Mouse (Mus musculus) MEL (cell line): ENCODE measurements around the gene Tubd1. TPM values are rescaled to one million over a fixed set of nuclear protein-coding genes. Genes with fewer than 3 reads are reported as not detected.

Experiments
- DNase-seq: peaks from one replicate; pipeline ENCODE4 v3.0.0; 2011; ENCODE audit warnings: low read depth, low spot score
- H3K27ac ChIP-seq: 2 replicates; pipeline ENCODE4 v1.5.1; 2012; ENCODE audit warnings: low read depth, mild to moderate bottlenecking, control low read depth, low read length, moderate library complexity; ENCODE audit not compliant: control insufficient read depth
- H3K27me3 ChIP-seq, 2 experiments: fragments of 150-350 bp in 1 of 2; sonication (generic) in 1 of 2; 2 replicates each; pipeline ENCODE4 v1.6.1; 2012; ENCODE audit warnings: low read length in 2 of 2, mild to moderate bottlenecking in 2 of 2, improper control_type of control experiment in 1 of 2, moderate library complexity in 1 of 2; ENCODE audit not compliant: insufficient read depth in 2 of 2, control insufficient read depth in 1 of 2
- H3K36me3 ChIP-seq, 2 experiments: 2 replicates each; pipeline ENCODE4 v1.6.1; 2012 to 2014; ENCODE audit warnings: low read length in 2 of 2, improper control_type of control experiment in 1 of 2, inconsistent platforms in 1 of 2, mild to moderate bottlenecking in 1 of 2; ENCODE audit not compliant: insufficient read depth in 2 of 2, control insufficient read depth in 1 of 2
- H3K4me1 ChIP-seq, 2 experiments: fragments of 150-350 bp in 1 of 2; sonication (generic) in 1 of 2; 2 replicates each; pipeline ENCODE4 v1.6.1; 2012; ENCODE audit warnings: low read length in 2 of 2, improper control_type of control experiment in 1 of 2, mild to moderate bottlenecking in 1 of 2; ENCODE audit not compliant: insufficient read depth in 2 of 2, control insufficient read depth in 1 of 2
- H3K4me3 ChIP-seq, 2 experiments: fragments of 150-350 bp in 1 of 2; sonication (generic) in 1 of 2; 2 replicates each; pipeline ENCODE4 v1.5.1; 2012; ENCODE audit warnings: low read depth in 2 of 2, low read length in 2 of 2, mild to moderate bottlenecking in 2 of 2, moderate library complexity in 2 of 2, control low read depth in 1 of 2, improper control_type of control experiment in 1 of 2; ENCODE audit not compliant: control insufficient read depth in 1 of 2, insufficient read depth in 1 of 2
- H3K79me2 ChIP-seq: 2 replicates; pipeline ENCODE4 v1.6.1; 2012; ENCODE audit warnings: mild to moderate bottlenecking, low read length, moderate library complexity; ENCODE audit not compliant: control insufficient read depth, poor library complexity, insufficient read depth
- H3K9ac ChIP-seq: 2 replicates; pipeline ENCODE4 v1.6.1; 2012; ENCODE audit warnings: low read depth, mild to moderate bottlenecking, control low read depth, low read length, moderate library complexity; ENCODE audit not compliant: control insufficient read depth, poor library complexity, severe bottlenecking
- H3K9me3 ChIP-seq: fragments of 150-350 bp; sonication (generic); replicated peaks from 2 replicates; pipeline ENCODE4 v1.6.1; 2012; ENCODE audit warnings: mild to moderate bottlenecking, low read length, improper control_type of control experiment, moderate library complexity; ENCODE audit not compliant: insufficient read depth
- BHLHE40 ChIP-seq: IDR thresholded peaks from 2 replicates; pipeline ENCODE4 v1.6.1; 2012; ENCODE audit warnings: low read depth, mild to moderate bottlenecking, inconsistent platforms, low read length, improper control_type of control experiment, borderline replicate concordance
- CHD1 ChIP-seq: IDR thresholded peaks from 2 replicates; pipeline ENCODE4 v1.6.1; 2012; ENCODE audit warnings: low read depth, mild to moderate bottlenecking, inconsistent platforms, low read length, improper control_type of control experiment
- CHD2 ChIP-seq: IDR thresholded peaks from 2 replicates; pipeline ENCODE4 v1.6.1; 2011; ENCODE audit warnings: low read length, improper control_type of control experiment
- CTCF ChIP-seq, 3 experiments: IDR thresholded peaks in 2 of 3; conservative IDR thresholded peaks in 1 of 3; 2 replicates each; pipeline ENCODE4 v1.5.1; 2011 to 2012; ENCODE audit warnings: low read length in 3 of 3, low read depth in 2 of 3, mild to moderate bottlenecking in 2 of 3, improper control_type of control experiment in 1 of 3, inconsistent platforms in 1 of 3, mixed read lengths in 1 of 3, moderate library complexity in 1 of 3; ENCODE audit not compliant: control insufficient read depth in 1 of 3, insufficient read depth in 1 of 3, poor library complexity in 1 of 3, severe bottlenecking in 1 of 3
- ELF1 ChIP-seq: IDR thresholded peaks from 2 replicates; pipeline ENCODE4 v1.6.1; 2014; ENCODE audit warnings: low read depth, mild to moderate bottlenecking, inconsistent platforms, low read length, improper control_type of control experiment, moderate library complexity
- EP300 ChIP-seq, 2 experiments: IDR thresholded peaks; 2 replicates each; pipeline ENCODE4 v1.6.1; 2011; ENCODE audit warnings: improper control_type of control experiment in 2 of 2, low read length in 2 of 2, low read depth in 1 of 2, mild to moderate bottlenecking in 1 of 2
- GABPA ChIP-seq: IDR thresholded peaks from 2 replicates; pipeline ENCODE4 v1.6.1; 2012; ENCODE audit warnings: low read depth, mild to moderate bottlenecking, inconsistent platforms, low read length, improper control_type of control experiment, moderate library complexity
- GATA1 ChIP-seq: IDR thresholded peaks from 2 replicates; pipeline ENCODE4 v1.6.1; 2011; ENCODE audit warnings: low read depth, low read length, improper control_type of control experiment
- HCFC1 ChIP-seq: IDR thresholded peaks from 2 replicates; pipeline ENCODE4 v1.6.1; 2012; ENCODE audit warnings: low read depth, mild to moderate bottlenecking, inconsistent platforms, low read length, improper control_type of control experiment, moderate library complexity
- JUND ChIP-seq: IDR thresholded peaks from 2 replicates; pipeline ENCODE4 v1.6.1; 2011; ENCODE audit warnings: low read depth, mild to moderate bottlenecking, improper control_type of control experiment, low read length
- MAFK ChIP-seq: IDR thresholded peaks from 2 replicates; pipeline ENCODE4 v1.6.1; 2011; ENCODE audit warnings: low read depth, mild to moderate bottlenecking, low read length, improper control_type of control experiment, borderline replicate concordance
- MAX ChIP-seq: IDR thresholded peaks from 2 replicates; pipeline ENCODE4 v1.6.1; 2011; ENCODE audit warnings: low read length, improper control_type of control experiment
- MAZ ChIP-seq: IDR thresholded peaks from 2 replicates; pipeline ENCODE4 v1.6.1; 2012; ENCODE audit warnings: low read depth, mild to moderate bottlenecking, inconsistent platforms, low read length, improper control_type of control experiment
- NELFE ChIP-seq: IDR thresholded peaks from 2 replicates; pipeline ENCODE4 v1.6.1; 2011; ENCODE audit warnings: low read depth, low read length, improper control_type of control experiment
- POLR2A ChIP-seq, 2 experiments: IDR thresholded peaks; 2 replicates each; pipeline ENCODE4 v1.6.1; 2011 to 2012; ENCODE audit warnings: low read length in 2 of 2, mild to moderate bottlenecking in 2 of 2, control low read depth in 1 of 2, improper control_type of control experiment in 1 of 2, low read depth in 1 of 2, moderate library complexity in 1 of 2; ENCODE audit not compliant: control insufficient read depth in 1 of 2, insufficient read depth in 1 of 2, poor library complexity in 1 of 2
- RAD21 ChIP-seq: IDR thresholded peaks from 2 replicates; pipeline ENCODE4 v1.6.1; 2011; ENCODE audit warnings: mild to moderate bottlenecking, low read depth, low read length, improper control_type of control experiment
- SIN3A ChIP-seq: IDR thresholded peaks from 2 replicates; pipeline ENCODE4 v1.6.1; 2012; ENCODE audit warnings: low read length, improper control_type of control experiment, inconsistent platforms
- SMC3 ChIP-seq: IDR thresholded peaks from 2 replicates; pipeline ENCODE4 v1.6.1; 2011; ENCODE audit warnings: low read depth, low read length, improper control_type of control experiment
- TCF12 ChIP-seq: IDR thresholded peaks from 2 replicates; pipeline ENCODE4 v1.6.1; 2014; ENCODE audit warnings: low read depth, mild to moderate bottlenecking, inconsistent platforms, low read length, improper control_type of control experiment, moderate library complexity
- USF1 ChIP-seq: IDR thresholded peaks from 2 replicates; pipeline ENCODE4 v1.6.1; 2014; ENCODE audit warnings: low read depth, mild to moderate bottlenecking, inconsistent platforms, low read length, improper control_type of control experiment, moderate library complexity
- USF2 ChIP-seq, 2 experiments: IDR thresholded peaks; 2 replicates each; pipeline ENCODE4 v1.6.1; 2011 to 2012; ENCODE audit warnings: improper control_type of control experiment in 2 of 2, low read length in 2 of 2, borderline replicate concordance in 1 of 2, inconsistent platforms in 1 of 2, low read depth in 1 of 2, mild to moderate bottlenecking in 1 of 2; ENCODE audit not compliant: insufficient read depth in 1 of 2
- ZC3H11A ChIP-seq: IDR thresholded peaks from 2 replicates; pipeline ENCODE4 v1.6.1; 2012; ENCODE audit warnings: low read depth, mild to moderate bottlenecking, inconsistent platforms, low read length, improper control_type of control experiment
- ZMIZ1 ChIP-seq: IDR thresholded peaks from 2 replicates; pipeline ENCODE4 v1.6.1; 2012; ENCODE audit warnings: low read depth, mild to moderate bottlenecking, inconsistent platforms, low read length, improper control_type of control experiment, moderate library complexity
- ZNF384 ChIP-seq: IDR thresholded peaks from 2 replicates; pipeline ENCODE4 v1.6.1; 2012; ENCODE audit warnings: low read depth, mild to moderate bottlenecking, inconsistent platforms, low read length, improper control_type of control experiment
- polyA plus RNA-seq, 2 experiments: library from polyadenylated mRNA; stranded (reverse) in 1 of 2; unstranded in 1 of 2; fragments of >175 nt in 1 of 2; fragments of >200 nt in 1 of 2; gene quantifications; 2 replicates each; pipeline versions ENCODE4 v1.2.1 to v1.2.4; 2012; ENCODE audit warnings: low replicate concordance in 2 of 2, low read depth in 1 of 2; ENCODE audit not compliant: insufficient read length in 2 of 2, insufficient read depth in 1 of 2, missing spikeins in 1 of 2
- total RNA-seq: library from RNA; depleted of rRNA; stranded (reverse); fragments of 300-350 nt; gene quantifications from 2 replicates; pipeline ENCODE4 v1.2.3, GENCODE M21; 2012

Tubd1 gene
- total and polyA plus RNA-seq, 3 experiments: 14.4 to 23.4 TPM; not detected in 1

DNA sequence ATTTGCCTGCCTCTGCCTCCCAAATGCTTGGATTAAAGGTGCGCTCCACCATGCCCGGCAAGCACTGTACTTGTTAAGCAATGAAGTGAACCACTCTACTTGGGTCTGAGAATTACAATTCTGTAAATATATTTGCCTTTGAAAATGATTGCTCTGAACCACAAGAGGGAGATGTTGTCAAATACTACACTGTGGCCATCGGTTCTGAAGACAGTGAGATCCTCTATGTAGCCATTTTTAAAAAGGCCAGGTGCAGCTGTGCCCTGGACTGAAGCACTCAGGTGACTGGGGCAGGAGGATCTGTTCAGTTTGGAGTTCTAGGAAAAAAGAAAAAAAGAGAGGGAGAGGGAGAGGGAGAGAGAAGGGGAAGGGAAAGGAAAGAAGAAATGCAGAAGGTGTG is 23.6 kb downstream of the Tubd1 start:
- no peak for TF ChIP-seq CHD2
- TF ChIP-seq EP300 (IDR thresholded peaks at IDR 0.05; ENCODE audit: low read depth in 1 of 2, low read length in 2 of 2): no peak
- peak; percentile 39 to 97 (median 48); a peak in 5 of 6 replicates for TF ChIP-seq CTCF (IDR thresholded peaks at IDR 0.05 in 2 of 3, conservative IDR thresholded peaks at IDR 0.05 in 1 of 3; ENCODE audit: control insufficient read depth in 1 of 3, insufficient read depth in 1 of 3, low read depth in 2 of 3, low read length in 3 of 3, poor library complexity in 1 of 3, severe bottlenecking in 1 of 3)
- TF ChIP-seq ZC3H11A: peak; percentile 99
- no peak for TF ChIP-seq MAX
- TF ChIP-seq ELF1: no peak
- TF ChIP-seq MAFK: no peak
- TF ChIP-seq BHLHE40: 0 out of 2 replicates have a peak, but pooled peaks have one; percentile 11
- no peak for TF ChIP-seq CHD1
- TF ChIP-seq MAZ: 0 out of 2 replicates have a peak, but pooled peaks have one; percentile 37
- no peak for TF ChIP-seq GATA1
- 0 out of 2 replicates have a peak, but pooled peaks have one; percentile 17 for TF ChIP-seq TCF12
- TF ChIP-seq ZNF384: 0 out of 2 replicates have a peak, but pooled peaks have one; percentile 15
- TF ChIP-seq GABPA: no peak
- no peak for TF ChIP-seq USF1
- TF ChIP-seq POLR2A (IDR thresholded peaks at IDR 0.05; ENCODE audit: control insufficient read depth in 1 of 2, insufficient read depth in 1 of 2, low read depth in 1 of 2, low read length in 2 of 2, poor library complexity in 1 of 2): no peak
- peak; percentile 99 for TF ChIP-seq SMC3
- TF ChIP-seq RAD21: peak; percentile 98
- no peak for TF ChIP-seq HCFC1
- TF ChIP-seq JUND: no peak
- TF ChIP-seq NELFE: no peak
- TF ChIP-seq USF2 (IDR thresholded peaks at IDR 0.05; ENCODE audit: borderline replicate concordance in 1 of 2, insufficient read depth in 1 of 2, low read depth in 1 of 2, low read length in 2 of 2): no peak
- peak; percentile 69 for TF ChIP-seq SIN3A
- TF ChIP-seq ZMIZ1: no peak
- no peak overlapping the region for H3K4me3 ChIP-seq
- no peaks in the 10 kb centered on the region for H3K4me1 ChIP-seq
- peaks cover 0 to 2% of the 10 kb centered on the region in 2 experiments; a peak in 1 of 4 replicates for H3K36me3 ChIP-seq
- H3K27me3 ChIP-seq: no peaks in the 10 kb centered on the region
- DNase-seq: peak; percentile 77
- H3K27ac ChIP-seq: no peak overlapping the region
- H3K79me2 ChIP-seq: no peaks in the 10 kb centered on the region
- no peak overlapping the region for H3K9ac ChIP-seq
- H3K9me3 ChIP-seq: no peaks in the 10 kb centered on the region
